Mouse (Mus musculus) CD4-positive naive resting alpha-beta T cell, adult 57 days (primary cell): Measurements from ENCODE around the gene Mybpc1. TPM values are rescaled to one million over a fixed set of nuclear protein-coding genes. Genes with fewer than 3 reads are reported as not detected.

ENCODE experiments used
- total RNA-seq: library from RNA; stranded (reverse); gene quantifications from one replicate; pipeline ENCODE4 v1.2.4, GENCODE M21; 2023

Gene Mybpc1
- not detected for total RNA-seq

DNA sequence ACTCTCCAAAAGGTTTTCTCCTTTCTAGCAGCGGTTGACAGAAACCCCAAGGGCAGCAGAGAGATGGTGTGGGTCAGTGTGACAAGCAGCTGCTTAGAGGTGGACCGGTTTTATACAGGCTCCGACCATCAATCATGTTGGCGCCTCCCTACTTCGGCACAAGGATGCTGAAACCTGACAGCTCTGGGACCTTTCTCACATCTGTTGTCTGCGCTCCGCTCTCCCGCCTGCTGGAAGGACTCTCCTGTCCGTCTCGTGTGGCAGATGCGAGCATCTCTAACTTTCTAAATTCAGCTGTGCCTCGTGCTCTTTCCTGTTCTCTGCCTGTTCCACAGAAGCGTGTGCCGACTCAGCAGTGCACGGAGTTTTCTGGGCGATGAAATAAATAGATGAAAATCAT, at the start of gene Mybpc1:
Mybpc1 (minus strand) TSS at position 210 of the 400 bp plus-strand sequence.

DNA sequence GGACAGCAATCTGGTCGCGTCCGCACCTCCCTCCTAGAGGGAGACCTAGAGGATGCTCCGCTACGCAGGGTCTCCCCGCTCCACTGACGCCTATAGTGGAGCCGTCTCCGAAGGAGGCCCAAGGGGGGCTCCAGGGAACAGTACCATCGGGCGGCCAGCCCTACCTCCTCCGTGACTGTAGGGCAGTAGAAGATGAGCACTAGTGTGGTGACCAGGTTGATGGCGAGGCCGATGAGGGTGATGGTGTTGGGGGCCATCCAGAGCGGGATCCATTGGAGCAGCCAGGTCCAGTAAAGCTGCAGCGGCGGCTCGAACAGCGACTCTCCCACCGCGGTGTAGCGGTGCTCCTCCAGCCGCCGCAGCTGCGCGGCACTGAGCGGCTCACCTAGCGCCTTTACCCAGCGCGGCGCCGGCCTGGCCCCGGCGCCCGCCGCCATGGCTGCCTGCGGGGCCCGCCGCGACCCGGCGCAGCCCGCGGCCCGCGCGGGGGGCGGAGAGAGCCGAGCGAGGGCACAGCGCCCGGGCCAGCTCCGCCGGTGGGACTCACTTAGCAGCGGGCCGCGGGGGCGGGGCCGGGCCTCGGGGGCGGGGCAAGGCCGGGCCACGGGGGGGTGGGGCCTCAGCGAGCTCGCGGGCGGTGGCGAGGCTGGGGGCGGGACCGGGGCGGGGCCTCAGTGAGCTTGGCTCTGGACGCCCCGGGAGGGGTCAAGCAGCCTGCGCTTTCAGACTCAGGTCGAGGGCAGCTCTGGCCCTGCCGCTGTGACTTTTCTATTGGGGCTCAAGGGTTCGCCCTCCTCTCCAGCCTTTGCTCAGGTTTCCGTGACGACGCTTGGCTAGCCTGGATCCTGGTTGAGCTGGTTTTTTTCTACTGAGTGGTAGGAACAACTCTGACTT, 101.3 kb downstream of the Mybpc1 start, which contains the start of gene Chpt1:
Chpt1 (minus strand) TSS at position 653 of the 894 bp plus-strand sequence.

Other genes starting within 250 kb of the Mybpc1 start
- gene Dram1, start 226.1 kb downstream of the Mybpc1 start, total RNA-seq, result 0.33 TPM
- gene Gnptab, start 226.0 kb downstream of the Mybpc1 start, total RNA-seq, result 30.7 TPM
- not detected for gene Sycp3, start 145.6 kb downstream of the Mybpc1 start, total RNA-seq
- gene Chpt1, start 101.1 kb downstream of the Mybpc1 start, total RNA-seq, result 3.1 TPM
- gene Spic, start 79.9 kb upstream of the Mybpc1 start, total RNA-seq, result 3.8 TPM
- gene Arl1, start 125.7 kb upstream of the Mybpc1 start, total RNA-seq, result 28.2 TPM
- 49.5 TPM for gene Utp20, start 221.7 kb upstream of the Mybpc1 start, total RNA-seq